Mouse (Mus musculus) neural tube, embryonic 12.5 days (tissue): ENCODE measurements around the gene Sntb2. TPM values are rescaled to one million over a fixed set of nuclear protein-coding genes. Genes with fewer than 3 reads are reported as not detected.
A peak's percentile ranks its signal among the peaks of the same experiment; 100 is the strongest.
"Not testable (repeated sequence)": the region's sequence is repeated elsewhere in the genome, so short reads cannot be mapped to it uniquely, and the experiment has no call there.

ENCODE experiments used
- ATAC-seq: fragments of 200-750 bp; cut with Nextera tagmentation; 2 replicates; pipeline ENCODE4 v1.8.0; 2017; ENCODE audit warnings: low read depth, mild to moderate bottlenecking, moderate TSS enrichment, moderate library complexity; ENCODE audit not compliant: low FRiP score
- H3K27ac ChIP-seq: fragments of 300-500 bp; sonication (generic); 2 replicates; pipeline ENCODE4 v1.5.1; 2016
- H3K27me3 ChIP-seq: fragments of 300-500 bp; sonication (generic); replicated peaks from 2 replicates; pipeline ENCODE4 v1.6.1; 2016; ENCODE audit warnings: mild to moderate bottlenecking
- H3K36me3 ChIP-seq: fragments of 300-500 bp; sonication (generic); 2 replicates; pipeline ENCODE4 v1.6.1; 2016; ENCODE audit warnings: mild to moderate bottlenecking
- H3K4me1 ChIP-seq: fragments of 300-500 bp; sonication (generic); 2 replicates; pipeline ENCODE4 v1.6.1; 2016
- H3K4me2 ChIP-seq: fragments of 300-500 bp; sonication (generic); replicated peaks from 2 replicates; pipeline ENCODE4 v1.6.1; 2016; ENCODE audit warnings: mild to moderate bottlenecking
- H3K4me3 ChIP-seq: fragments of 300-500 bp; sonication (generic); 2 replicates; pipeline ENCODE4 v1.5.1; 2016
- H3K9ac ChIP-seq: fragments of 300-500 bp; sonication (generic); 2 replicates; pipeline ENCODE4 v1.6.1; 2016; ENCODE audit warnings: mild to moderate bottlenecking
- H3K9me3 ChIP-seq: fragments of 300-500 bp; sonication (generic); 2 replicates; pipeline ENCODE4 v1.6.1; 2016; ENCODE audit warnings: mild to moderate bottlenecking
- WGBS: fragments of 180-500 bp; shearing (Covaris S2); methylation state at CpG from one replicate; pipeline ENCODE4 v1.1.7; 2016; 5-methylcytosine and 5-hydroxymethylcytosine counted together
- polyA plus RNA-seq: library from polyadenylated mRNA; unstranded; fragments of >200 nt; fragmentation: Nextera tagmentation; extraction: Ambion mirVana; gene quantifications from 2 replicates; pipeline ENCODE4 v1.2.1, GENCODE M21; 2016

Sntb2 gene
- polyA plus RNA-seq, 1 experiment from 2014 or later = 9.6 TPM

DNA sequence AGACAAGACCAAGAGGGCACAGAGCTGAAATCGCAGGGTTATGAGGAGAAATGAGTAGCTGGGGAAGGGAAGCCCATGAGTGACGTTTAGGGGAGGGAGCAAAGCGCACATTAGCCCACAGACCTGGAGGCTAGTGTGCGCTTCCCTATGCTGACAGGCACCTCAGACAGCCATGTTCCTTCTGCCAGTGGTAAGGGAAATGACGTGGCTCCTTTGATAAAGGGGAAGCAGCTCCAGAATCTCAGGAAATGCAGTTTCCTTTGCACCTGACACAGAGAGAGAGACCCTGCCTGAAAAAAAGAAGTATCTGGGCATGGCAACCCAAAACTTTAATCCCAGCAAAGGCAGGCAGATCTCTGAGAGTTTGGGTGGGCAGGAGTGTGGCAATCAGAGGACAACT lies 94.5 kb downstream of the Sntb2 start:
- Histone ChIP-seq H3K36me3 (no peaks in the 10 kb centered on the region), H3K4me2 (no peak overlapping the region), H3K4me1 (peaks cover 14% of the 10 kb centered on the region), H3K9me3 (no peaks in the 10 kb centered on the region), H3K27ac (no peak overlapping the region), H3K9ac (no peak overlapping the region), H3K4me3 (no peak overlapping the region), H3K27me3 (no peaks in the 10 kb centered on the region)
- 78% methylated on average over 5 of the region's 5 CpGs for WGBS
- no peak for ATAC-seq

DNA sequence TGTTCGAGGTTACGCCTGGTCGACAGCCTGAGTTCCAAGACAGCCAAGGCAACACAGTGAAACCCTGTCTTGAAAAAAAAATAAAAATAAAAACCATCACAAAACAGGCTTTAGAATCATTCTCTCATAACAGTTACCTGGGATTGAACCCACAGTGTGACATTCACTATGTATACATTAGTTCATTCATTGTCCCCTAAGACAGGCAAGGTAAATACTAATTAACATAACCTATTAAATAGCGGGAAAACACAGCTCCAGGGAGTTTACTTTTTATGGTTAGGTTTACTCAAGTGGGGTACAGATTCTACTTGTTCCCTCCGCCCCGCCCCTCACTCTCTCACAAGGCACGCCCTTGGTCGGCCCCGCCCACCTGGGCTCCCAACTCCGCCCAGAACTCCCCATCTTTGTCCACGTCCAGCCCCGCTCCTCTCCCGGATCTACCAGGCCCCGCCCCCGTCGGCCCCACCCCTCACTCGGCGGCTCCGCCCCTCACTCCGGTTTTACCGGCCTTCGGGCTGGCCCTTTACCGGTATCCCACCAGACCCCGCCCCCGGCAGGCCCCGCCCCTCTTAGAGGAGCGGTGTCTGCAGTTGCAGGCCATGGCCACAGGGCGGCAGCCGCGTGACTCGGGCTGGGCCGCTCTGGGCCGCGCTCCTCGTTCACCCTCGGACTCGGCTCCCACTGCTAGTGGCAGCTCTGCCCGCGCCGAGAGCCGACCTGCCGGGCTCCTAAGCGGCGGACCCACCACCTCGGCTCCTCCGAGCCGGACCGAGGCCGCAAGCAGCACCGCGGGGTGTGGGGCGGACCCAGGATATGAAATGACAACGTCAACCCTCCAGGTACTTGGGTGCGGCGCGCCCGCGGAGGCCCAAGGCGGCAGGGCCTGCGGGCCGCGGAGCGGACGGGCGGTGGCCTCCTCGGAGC lies 95.4 kb downstream of the Sntb2 start, which contains the start of gene Vps4a:
TSS of gene Vps4a (plus strand) at position 573 of the 927 bp plus-strand sequence.
- Histone ChIP-seq H3K9me3 (no peaks in the 10 kb centered on the region), H3K36me3 (peaks cover 4% of the 10 kb centered on the region; the same call in 1 of the 2 replicates), H3K4me2 (peak within 1 kb of the TSS; percentile 88), H3K27me3 (no peaks in the 10 kb centered on the region), H3K4me3 (peak within 1 kb of the TSS; percentile 97), H3K27ac (peak within 1 kb of the TSS; percentile 59; the same call in 1 of the 2 replicates), H3K9ac (peak within 1 kb of the TSS; percentile 94), H3K4me1 (peaks cover 14% of the 10 kb centered on the region)
- WGBS = 4% methylated on average over 64 of the region's 66 CpGs
- ATAC-seq = peak; percentile 93

DNA sequence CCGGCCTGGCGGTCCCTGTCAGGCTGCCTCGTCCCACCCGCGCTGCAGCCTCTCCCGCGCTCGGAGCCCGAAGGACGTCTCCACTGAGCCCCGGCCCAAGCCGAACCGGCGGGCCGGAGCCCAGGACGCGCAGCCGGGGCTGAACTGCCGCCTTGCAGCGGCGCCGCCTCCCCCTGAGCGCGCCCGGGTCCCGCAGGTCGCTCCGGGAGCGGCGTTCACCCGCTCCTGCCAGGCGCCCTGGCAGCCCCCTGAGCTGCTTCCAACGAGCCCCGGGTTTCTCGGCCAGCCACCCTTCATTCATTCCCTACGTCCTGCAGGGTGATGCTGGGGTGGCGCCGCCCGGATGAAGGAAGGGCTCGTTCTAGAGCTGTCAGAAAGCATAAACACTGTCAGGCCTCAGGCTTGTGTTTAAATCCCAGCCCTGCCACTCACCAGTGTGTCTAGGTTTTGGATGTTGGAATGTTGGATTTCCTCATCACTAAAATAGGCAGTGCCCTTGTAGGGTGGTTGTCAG lies 96.1 kb downstream of the Sntb2 start:
- H3K4me3 ChIP-seq = peak overlapping the region; percentile 97
- peaks cover 14% of the 10 kb centered on the region for H3K4me1 ChIP-seq
- 0 out of 2 replicates have a peak, but pooled peaks have one; percentile 4 for ATAC-seq
- 0% methylated on average over 40 of the region's 40 CpGs for WGBS
- H3K9ac ChIP-seq = peak overlapping the region; percentile 94
- H3K27ac ChIP-seq = peak overlapping the region; percentile 59; the same call in 1 of the 2 replicates
- H3K4me2 ChIP-seq = peak overlapping the region; percentile 88
- H3K9me3 ChIP-seq = no peaks in the 10 kb centered on the region
- H3K27me3 ChIP-seq = no peaks in the 10 kb centered on the region
- H3K36me3 ChIP-seq = peaks cover 9% of the 10 kb centered on the region

DNA sequence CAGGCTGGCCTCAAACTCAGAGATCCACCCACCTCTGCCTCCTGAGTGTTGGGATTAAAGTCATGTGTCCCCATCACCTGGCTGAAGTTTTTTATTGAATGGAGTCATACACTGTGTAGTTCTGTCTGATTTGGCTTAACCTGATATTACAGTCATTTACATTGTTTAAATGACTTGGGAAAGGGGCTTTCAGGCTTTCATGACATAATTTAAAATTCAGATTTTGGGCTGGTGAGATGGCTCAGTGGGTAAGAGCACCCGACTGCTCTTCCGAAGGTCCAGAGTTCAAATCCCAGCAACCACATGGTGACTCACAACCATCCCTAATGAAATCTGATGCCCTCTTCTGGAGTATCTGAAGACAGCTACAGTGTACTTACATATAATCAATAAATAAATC lies 98.1 kb downstream of the Sntb2 start:
- Histone ChIP-seq H3K4me1 (peaks cover 14% of the 10 kb centered on the region), H3K36me3 (peaks cover 18% of the 10 kb centered on the region)
- not testable (repeated sequence) for H3K9ac ChIP-seq, H3K9me3 ChIP-seq, H3K27me3 ChIP-seq, ATAC-seq, H3K4me3 ChIP-seq, H3K4me2 ChIP-seq, H3K27ac ChIP-seq
- 94% methylated on average over 2 of the region's 2 CpGs for WGBS

DNA sequence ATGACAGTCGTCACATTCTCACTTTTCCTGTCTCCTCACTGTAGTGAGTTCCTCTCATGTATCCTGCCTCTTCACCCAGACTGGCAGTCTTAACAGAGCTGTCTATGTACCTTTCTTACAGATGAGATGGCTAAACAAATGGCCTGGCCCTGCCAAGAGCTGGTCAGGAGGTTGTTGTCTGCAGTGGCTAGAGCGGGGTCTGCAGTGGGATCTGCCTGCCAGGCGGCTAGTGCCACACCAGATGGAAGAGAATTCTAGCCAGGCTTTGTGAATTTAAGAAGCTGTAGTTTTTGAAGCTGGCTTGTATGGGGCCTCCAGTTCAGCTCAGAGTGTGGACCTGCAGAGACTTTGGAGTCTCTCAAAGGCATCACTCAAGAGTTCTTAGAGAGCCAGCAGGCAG lies 100.1 kb downstream of the Sntb2 start:
- Histone ChIP-seq H3K4me2 (no peak overlapping the region), H3K4me3 (no peak overlapping the region), H3K9ac (no peak overlapping the region), H3K9me3 (no peaks in the 10 kb centered on the region), H3K27me3 (no peaks in the 10 kb centered on the region), H3K4me1 (peaks cover 14% of the 10 kb centered on the region), H3K27ac (no peak overlapping the region), H3K36me3 (peaks cover 38% of the 10 kb centered on the region)
- WGBS = 98% methylated on average over 3 of the region's 3 CpGs
- no peak for ATAC-seq

DNA sequence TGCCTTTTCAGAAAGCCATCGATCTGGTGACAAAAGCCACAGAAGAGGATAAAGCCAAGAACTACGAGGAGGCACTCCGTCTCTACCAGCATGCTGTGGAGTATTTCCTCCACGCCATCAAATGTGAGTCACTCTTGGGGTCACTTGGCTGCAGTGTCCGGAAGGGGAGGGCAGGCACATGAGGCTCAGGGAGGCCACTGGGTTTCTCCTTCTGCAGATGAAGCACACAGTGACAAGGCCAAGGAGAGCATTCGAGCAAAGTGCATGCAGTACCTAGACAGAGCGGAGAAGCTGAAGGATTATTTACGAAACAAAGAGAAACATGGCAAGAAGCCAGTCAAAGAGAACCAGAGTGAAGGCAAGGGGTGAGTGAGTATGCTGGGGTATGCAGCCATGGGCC lies 101.1 kb downstream of the Sntb2 start:
- H3K36me3 ChIP-seq = peaks cover 47% of the 10 kb centered on the region
- no peak for ATAC-seq
- WGBS = 93% methylated on average over 8 of the region's 8 CpGs

DNA sequence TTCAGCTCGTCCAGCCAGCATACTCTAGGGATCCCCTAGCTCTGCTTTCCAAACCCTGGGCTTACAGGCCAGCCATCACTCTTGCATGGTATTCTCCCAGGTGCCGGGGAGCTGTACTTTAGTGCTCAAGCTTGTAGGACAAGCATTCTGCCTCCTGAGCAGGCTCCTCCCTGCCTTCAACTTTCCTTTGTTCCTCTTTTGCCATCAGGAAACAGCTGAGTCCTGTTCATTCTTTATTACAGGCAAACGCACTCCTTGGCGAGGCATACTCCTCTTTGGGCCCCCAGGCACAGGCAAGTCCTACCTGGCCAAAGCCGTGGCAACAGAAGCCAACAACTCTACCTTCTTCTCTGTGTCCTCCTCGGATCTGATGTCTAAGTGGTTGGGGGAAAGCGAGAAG lies 105.1 kb downstream of the Sntb2 start:
- H3K36me3 ChIP-seq = peaks cover 86% of the 10 kb centered on the region
- no peaks in the 10 kb centered on the region for H3K4me1 ChIP-seq
- H3K4me2 ChIP-seq = no peak overlapping the region
- H3K4me3 ChIP-seq = no peak overlapping the region
- no peaks in the 10 kb centered on the region for H3K9me3 ChIP-seq
- H3K27me3 ChIP-seq = no peaks in the 10 kb centered on the region
- H3K27ac ChIP-seq = no peak overlapping the region
- no peak overlapping the region for H3K9ac ChIP-seq
- WGBS = 85% methylated on average over 7 of the region's 7 CpGs
- ATAC-seq = no peak

More for the DNA sequence above, 101.1 kb downstream of the Sntb2 start:
- Histone ChIP-seq H3K4me2 (no peak overlapping the region), H3K27ac (no peak overlapping the region), H3K9ac (no peak overlapping the region), H3K4me3 (no peak overlapping the region), H3K27me3 (no peaks in the 10 kb centered on the region), H3K9me3 (no peaks in the 10 kb centered on the region), H3K4me1 (peaks cover 14% of the 10 kb centered on the region)

DNA sequence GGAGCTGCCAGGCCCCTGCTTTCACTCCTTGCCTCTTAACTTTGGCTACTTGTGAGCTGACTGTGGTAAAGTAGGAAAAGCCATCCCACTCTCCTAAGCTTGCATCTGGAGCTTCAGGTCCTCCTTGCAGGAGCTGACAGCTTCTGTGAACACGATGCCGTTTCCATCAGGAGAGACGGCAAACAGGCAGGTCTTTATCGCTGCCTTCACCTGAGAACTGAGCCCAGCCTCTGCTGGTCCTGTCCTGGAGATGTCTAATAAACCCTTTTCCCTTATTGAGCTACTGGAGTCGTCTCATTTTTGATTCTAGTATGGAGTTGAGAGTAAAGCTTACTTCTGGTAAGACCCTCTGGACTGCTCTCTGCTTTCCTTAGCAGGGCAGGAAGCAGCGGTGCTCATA lies 109.9 kb downstream of the Sntb2 start:
- no peak for ATAC-seq
- no peaks in the 10 kb centered on the region for H3K27me3 ChIP-seq
- WGBS = 94% methylated on average over 6 of the region's 6 CpGs
- peaks cover 18% of the 10 kb centered on the region for H3K4me1 ChIP-seq
- peaks cover 83% of the 10 kb centered on the region for H3K36me3 ChIP-seq
- H3K9ac ChIP-seq = no peak overlapping the region
- no peak overlapping the region for H3K4me2 ChIP-seq
- no peak overlapping the region for H3K27ac ChIP-seq
- H3K4me3 ChIP-seq = no peak overlapping the region
- H3K9me3 ChIP-seq = no peaks in the 10 kb centered on the region

DNA sequence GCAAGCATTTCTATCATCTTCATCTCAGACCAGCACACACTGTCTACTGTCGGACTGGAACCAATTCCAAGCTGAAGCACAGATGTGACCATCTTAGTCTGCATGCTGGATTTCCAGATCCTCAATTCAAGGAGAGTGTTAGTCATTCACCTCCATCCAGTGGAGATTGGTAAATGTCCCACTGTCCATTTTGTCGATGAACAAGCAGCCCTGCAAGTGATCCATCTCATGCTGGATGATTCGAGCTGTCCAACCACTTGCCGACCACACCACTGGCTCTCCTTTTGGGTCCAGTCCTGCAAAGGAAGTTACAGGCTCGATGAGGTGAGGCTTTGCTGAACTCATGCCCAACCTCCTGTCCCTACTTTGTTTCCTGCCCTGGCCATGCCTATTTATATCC lies 111.4 kb downstream of the Sntb2 start:
- H3K36me3 ChIP-seq = peaks cover 83% of the 10 kb centered on the region
- peaks cover 18% of the 10 kb centered on the region for H3K4me1 ChIP-seq
- no peak overlapping the region for H3K9ac ChIP-seq
- peak overlapping the region; percentile 94; the same call in 1 of the 2 replicates for H3K4me2 ChIP-seq
- H3K9me3 ChIP-seq = no peaks in the 10 kb centered on the region
- H3K27ac ChIP-seq = no peak overlapping the region
- WGBS = 90% methylated on average over 5 of the region's 5 CpGs
- no peak for ATAC-seq
- H3K4me3 ChIP-seq = no peak overlapping the region
- no peaks in the 10 kb centered on the region for H3K27me3 ChIP-seq

DNA sequence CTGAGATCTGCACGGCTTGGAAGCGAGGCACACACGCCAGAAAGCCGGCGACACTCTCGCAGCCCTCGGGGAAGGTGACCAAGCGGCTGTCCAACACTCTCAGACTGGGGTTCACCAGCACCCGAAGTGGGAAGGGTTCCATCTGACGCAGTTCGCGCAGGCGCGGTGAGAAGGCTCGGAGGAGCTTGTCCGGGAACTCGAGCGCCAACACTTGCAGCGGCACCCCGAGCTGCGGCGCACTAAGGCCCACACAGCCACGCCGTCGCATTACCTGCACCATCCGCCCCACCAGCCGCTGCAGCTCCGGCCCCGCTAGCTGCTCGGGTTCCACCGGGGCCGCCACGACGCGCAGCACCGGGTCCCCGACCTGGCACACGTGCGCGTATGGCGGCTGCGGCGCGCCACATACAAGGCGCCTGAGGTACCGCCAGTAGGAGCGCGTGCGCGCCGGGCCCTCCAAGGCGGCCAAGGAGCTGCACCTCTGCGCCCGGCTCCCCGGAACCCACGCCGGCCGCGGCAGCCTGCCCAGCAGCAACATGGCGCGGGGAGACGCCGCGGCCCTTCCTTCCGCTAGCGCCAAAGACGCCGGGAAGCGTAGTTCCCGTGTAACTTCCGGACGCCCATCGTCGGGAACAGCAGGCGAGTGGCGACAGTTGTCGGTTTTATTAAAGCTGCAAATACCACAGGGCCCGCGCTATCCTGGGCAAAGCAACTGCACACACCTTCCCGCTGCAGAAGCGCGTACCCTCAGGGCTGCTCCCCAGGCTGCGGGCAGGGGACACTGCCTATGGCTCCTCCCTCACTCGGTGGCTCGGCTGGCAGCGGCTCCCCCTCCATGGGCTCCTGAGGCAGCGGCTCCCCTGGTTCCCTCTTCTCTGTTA lies 112.8 kb downstream of the Sntb2 start, which contains the start of gene Pdf:
TSS of gene Pdf (minus strand) at position 554 of the 881 bp plus-strand sequence.
- no peaks in the 10 kb centered on the region for H3K9me3 ChIP-seq
- H3K4me1 ChIP-seq = peaks cover 18% of the 10 kb centered on the region
- H3K9ac ChIP-seq = peak within 1 kb of the TSS; percentile 88
- under 1% methylated on average over 87 of the region's 87 CpGs for WGBS
- peak; percentile 82 for ATAC-seq
- peak within 1 kb of the TSS; percentile 46 for H3K27ac ChIP-seq
- H3K4me2 ChIP-seq = peak within 1 kb of the TSS; percentile 94
- H3K36me3 ChIP-seq = peaks cover 83% of the 10 kb centered on the region
- H3K4me3 ChIP-seq = peak within 1 kb of the TSS; percentile 82
- H3K27me3 ChIP-seq = no peaks in the 10 kb centered on the region

DNA sequence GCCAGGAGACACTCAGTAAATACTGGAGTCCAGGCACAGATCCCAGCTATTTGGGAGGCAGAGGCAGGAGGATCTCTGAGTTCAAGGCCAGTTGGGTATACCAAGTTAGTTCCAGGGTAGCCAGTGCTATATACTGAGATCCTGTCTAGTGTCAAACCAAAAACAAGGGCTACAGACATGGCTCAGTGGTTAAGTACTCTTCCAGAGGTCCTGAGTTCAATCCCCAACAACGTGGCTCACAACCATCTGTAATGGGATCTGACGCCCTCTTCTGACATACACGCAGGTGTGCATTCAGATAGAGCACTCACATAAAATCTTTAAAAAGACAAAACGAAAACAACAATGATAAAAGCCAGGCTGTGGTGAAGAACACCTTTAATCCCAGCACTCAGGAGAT lies 113.9 kb downstream of the Sntb2 start:
- Histone ChIP-seq H3K27me3 (no peaks in the 10 kb centered on the region), H3K4me3 (0 out of 2 replicates have a peak overlapping the region, but pooled peaks have one; percentile 82), H3K27ac (no peak overlapping the region), H3K4me1 (peaks cover 18% of the 10 kb centered on the region), H3K4me2 (peak overlapping the region; percentile 94), H3K9me3 (no peaks in the 10 kb centered on the region), H3K9ac (no peak overlapping the region), H3K36me3 (peaks cover 79% of the 10 kb centered on the region)
- 96% methylated on average over 4 of the region's 4 CpGs for WGBS
- no peak for ATAC-seq

DNA sequence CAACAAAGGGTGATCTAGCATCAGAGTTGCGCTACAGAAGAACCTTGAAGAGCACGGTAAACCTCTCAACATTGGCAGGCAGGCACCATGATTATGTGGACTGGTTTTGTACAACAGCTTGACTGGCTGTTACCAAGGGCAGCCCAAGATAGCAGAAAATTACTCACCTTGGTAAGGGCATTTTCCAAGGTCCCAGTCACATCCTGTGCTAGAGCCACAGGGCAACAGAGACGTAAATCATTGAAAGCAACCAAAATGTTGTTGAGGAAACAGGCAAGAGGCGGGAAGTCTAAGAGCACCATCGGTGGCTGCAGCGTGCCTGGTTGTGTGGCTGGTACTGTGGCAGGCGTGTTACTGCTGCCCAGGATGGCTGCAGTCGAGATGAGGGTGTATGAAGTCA lies 116.5 kb downstream of the Sntb2 start:
- ATAC-seq = no peak
- Histone ChIP-seq H3K4me1 (peaks cover 25% of the 10 kb centered on the region), H3K9ac (no peak overlapping the region), H3K27me3 (no peaks in the 10 kb centered on the region), H3K4me3 (no peak overlapping the region), H3K9me3 (no peaks in the 10 kb centered on the region), H3K27ac (no peak overlapping the region), H3K4me2 (no peak overlapping the region), H3K36me3 (peaks cover 53% of the 10 kb centered on the region)
- 97% methylated on average over 8 of the region's 8 CpGs for WGBS
